Mouse (Mus musculus): ENCODE data around the gene Otogl.
"Not testable (repeated sequence)": the region's sequence is repeated elsewhere in the genome, so short reads cannot be mapped to it uniquely, and the experiment has no call there.

Gene Otogl

DNA sequence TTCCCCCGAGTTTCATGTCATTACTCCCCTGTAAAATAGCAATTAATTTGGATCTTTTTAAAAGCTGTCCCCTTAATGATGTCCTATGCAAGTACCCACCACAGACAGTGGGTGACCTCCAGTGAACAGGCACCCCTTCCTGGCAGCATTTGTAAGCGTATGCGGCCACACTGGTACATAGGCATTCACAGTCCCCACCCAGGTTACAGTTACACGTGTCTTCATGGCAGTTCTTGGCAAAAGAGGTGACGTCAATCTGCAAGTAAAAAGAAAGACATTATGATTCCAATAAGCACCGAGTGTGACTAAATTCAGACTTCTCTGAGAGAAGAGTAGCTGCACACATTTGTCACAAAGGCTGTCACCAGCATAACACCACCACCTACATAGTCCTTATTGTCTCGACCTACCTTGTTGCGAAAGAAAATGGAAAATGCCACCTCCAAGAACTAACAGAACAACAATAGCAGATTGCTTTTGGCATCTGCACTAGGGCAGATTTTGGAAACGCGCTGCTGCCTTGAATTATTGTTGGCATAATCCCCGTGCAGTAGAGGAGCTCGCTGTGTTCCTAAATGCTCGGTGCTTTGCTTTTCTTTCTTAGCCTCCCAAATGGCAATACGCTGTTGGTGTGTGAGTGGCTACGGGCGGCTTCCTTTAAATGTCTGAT lies 98.0 kb downstream of the Otogl start:
- in situ Hi-C loops (cut with MboI; ENCODE audit: low sequenced_read_pairs), result no loop called here

DNA sequence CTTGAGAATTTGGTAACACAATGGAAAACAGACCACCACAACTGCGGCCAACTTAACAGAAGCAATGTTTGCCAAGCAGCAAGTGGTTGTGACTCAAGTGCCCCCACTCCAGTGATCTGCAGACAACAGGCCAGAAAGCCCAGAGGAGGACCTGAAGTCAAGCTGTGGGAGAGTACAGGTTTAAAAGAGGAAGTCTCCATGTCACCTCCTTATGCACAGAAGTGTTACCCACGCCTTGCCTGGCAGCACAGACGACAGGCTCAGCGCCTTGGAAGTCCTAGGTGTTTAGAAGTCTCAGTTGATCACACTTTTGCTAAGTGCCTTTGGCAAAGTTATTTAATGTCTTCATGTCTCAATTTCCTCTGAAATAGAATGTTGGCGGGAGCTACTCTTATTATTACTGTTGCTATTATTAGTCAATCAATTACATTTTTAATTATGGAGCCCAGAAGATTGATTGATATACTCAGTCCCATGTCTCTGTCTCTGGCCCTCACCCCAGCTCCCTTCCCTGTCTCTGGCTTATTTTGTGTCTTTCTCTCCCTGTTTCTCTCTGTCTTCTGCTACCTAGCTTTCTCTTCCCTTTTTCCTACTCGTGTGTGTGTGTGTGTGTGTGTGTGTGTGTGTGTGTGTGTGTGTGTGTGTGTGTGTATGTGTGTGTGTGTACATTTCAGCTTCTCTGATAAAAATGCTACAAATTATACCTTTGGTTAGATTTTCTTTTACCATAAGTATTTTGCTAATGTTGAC lies 101.1 kb downstream of the Otogl start:
- in situ Hi-C loops (cut with MboI; ENCODE audit: low sequenced_read_pairs), result no loop called here

DNA sequence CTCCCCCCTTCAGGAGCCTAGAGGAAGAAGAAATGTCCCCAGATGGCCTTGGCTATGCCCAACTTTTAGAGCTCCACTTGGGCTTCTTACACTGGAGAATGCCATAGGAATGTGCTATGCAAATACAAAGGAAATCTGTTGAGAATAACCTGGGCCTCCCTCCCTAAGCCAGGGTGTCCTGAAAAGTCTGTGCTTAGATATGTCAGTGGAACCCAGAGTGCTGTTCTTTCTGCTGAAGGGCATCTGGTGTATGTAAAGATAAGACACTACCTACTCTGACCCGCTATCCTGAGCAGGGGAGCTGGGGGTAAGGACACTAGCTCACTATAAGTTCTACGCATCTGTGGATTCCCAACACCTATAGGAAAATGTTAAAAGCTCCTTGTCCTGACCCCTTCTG lies 106.7 kb downstream of the Otogl start:
- in situ Hi-C loops (cut with MboI; ENCODE audit: low sequenced_read_pairs), result no loop called here

DNA sequence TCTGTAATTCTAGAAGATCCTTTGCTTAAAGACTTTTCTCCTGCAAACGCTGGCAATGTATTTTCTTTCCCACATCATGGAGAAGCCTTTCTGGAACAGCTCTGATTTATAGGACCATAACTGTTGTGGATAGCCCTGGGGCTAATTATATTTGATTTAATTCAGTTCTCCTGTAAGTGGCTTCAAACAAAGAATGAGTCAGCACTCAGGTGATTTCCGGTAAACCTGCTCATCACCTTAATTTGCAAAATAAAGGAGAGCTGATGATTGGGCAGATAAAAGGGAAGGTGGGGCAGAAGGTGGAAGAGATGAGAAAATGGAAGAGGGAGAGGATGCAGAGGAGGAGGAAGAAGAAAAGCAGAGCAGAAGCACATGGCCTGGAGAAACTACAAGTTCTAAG lies 107.6 kb downstream of the Otogl start:
- in situ Hi-C loops (cut with MboI; ENCODE audit: low sequenced_read_pairs), result not testable (repeated sequence)

DNA sequence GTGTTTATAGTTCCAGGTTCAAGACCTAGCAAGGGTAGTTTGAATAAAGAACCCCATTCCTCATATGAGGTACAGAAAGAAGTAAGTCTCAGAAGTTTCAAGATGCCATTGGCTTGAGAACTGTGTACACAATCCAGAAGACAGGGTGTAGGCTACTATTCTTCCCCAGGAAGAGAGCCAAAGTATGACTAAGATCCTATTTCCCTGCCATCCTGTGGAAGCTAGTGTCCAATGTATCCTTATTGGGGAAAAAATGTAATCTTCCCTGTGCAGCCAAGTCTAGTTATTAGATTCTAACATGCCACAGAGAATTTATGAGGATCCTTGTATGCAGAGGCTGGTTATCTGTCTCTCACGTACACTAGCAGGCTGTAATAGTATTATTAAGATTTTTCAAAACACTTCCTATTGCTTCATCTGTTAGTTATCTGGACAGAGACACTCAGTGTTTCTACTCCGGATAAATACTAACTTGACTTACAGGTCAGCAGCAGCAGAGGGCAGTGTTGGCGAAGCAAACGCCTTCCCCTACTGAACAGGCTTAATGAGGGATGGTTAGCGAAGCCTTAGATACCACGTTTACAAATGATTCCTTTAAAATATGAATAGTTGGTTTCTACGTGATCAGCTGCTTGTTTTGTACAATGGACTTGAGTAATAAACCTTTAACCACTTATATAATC lies 112.1 kb downstream of the Otogl start:
- in situ Hi-C loops (cut with MboI; ENCODE audit: low sequenced_read_pairs), result no loop called here

DNA sequence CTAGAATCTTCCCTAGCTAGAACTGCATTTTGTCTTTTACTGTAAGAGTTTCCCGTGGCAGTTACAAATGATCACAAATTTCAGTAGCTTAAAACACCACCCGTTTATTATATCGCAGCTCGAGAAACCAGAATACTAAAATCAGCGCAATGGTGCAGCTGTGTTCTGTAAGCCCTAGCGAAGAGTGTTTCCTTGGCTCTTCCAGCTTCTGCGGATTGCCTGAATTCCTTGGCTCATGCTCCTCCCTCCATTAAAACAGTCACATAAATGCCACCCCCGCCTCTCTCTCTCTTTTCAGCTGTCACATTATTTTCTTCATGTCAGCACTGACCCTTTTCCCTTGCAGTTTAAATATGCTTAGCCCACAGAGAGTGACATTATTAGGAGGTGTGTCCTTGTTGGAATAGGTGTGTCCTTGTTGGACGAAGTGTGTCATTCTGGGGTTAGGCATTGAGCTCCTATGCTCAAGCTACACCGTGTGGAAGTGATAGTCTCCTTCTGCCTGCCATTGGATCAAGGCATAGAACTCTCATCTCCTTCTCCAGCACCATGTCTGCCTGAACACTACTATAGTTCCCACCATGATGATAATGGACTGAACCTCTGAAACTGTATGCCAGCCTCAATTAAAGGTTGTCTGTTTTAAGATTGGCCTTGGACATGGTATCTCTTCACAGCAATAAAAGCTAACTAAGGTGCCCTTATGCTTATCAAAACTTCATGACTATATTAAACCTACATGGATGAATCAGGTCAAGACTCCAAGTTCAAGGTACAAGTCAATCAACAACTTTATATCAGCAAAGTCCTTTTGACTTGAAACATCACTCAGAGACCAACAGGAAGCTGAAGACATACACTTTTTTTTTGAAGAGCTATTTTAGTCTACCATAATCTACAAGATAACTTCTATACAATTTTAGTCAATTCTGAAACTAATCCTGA lies 116.8 kb downstream of the Otogl start:
- in situ Hi-C loops (cut with MboI; ENCODE audit: low sequenced_read_pairs), result no loop called here

DNA sequence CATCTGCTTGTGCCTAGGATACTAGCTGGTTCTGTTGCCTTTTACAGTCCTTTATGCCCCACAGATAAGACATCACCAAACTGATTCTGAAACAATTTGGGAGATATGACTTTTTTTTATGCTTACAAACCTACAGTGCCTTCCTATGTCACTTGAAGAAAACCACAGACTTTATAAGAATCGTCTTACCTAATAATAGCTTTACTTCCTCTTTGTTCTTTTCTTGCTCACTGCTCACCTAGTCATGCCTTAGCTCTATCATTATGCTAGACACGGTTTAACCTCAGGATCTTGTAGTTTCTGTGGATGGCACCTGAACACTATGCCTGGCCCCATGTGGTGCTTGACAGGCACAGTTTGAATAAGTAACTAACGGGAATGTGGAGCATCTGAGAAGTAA lies 119.4 kb downstream of the Otogl start:
- in situ Hi-C loops (cut with MboI; ENCODE audit: low sequenced_read_pairs), result no loop called here

DNA sequence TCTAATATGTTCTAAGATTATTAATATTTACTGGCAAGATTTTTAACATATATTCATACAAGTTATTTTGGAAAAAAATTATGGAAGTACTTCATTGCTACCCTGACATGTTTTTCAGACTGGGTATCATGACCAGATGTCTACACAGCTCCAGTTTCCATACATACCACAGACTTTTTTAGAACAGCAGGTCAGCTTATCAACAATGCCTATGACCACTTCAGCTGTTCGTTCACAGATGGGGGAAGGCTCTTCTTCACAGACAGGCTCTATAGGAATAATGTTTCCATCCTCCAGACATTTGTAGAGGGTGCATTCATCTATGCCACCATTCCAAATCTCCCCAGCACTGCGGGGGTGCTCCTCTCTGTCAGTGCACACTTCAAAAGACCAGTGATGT lies 132.4 kb downstream of the Otogl start:
- in situ Hi-C loops (cut with MboI; ENCODE audit: low sequenced_read_pairs), result no loop called here

DNA sequence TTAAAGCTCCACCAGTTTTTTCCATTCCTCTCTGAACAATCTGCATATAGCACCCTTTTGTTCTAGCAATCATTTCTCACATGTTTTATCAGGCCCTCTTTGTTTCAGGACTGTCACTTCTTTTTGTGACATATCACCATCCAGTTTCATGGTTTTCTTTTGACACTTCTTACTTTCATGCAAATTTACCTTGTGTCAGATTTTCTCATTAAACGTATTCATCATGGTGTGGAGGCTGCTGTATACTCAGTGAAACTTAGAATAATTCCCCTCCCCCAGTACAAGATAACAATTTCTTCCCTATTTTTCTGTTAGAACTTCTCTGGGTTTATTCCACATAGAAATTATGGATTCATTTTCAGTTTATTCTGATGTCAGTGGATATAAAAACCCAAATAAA lies 152.3 kb downstream of the Otogl start:
- in situ Hi-C loops (cut with MboI; ENCODE audit: low sequenced_read_pairs), result no loop called here

DNA sequence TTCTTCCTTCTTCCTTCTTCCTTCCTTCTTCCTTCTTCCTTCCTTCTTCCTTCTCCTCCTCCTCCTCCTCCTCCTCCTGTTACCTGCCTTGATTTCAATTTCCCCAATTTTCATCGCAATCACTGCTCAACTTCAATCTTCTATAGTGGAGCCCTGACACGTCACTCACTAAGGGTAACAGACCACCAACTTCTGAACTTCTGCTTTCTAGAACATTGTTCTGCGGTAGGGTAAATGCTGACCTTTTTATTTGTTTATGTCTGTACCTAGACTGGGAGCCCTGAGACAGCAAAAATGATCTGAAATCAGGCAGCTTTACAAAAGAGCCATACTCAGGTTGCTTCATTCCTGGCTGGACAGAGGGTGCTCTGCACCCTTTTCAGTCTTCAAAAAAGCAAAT lies 158.5 kb downstream of the Otogl start:
- in situ Hi-C loops (cut with MboI; ENCODE audit: low sequenced_read_pairs), result no loop called here

DNA sequence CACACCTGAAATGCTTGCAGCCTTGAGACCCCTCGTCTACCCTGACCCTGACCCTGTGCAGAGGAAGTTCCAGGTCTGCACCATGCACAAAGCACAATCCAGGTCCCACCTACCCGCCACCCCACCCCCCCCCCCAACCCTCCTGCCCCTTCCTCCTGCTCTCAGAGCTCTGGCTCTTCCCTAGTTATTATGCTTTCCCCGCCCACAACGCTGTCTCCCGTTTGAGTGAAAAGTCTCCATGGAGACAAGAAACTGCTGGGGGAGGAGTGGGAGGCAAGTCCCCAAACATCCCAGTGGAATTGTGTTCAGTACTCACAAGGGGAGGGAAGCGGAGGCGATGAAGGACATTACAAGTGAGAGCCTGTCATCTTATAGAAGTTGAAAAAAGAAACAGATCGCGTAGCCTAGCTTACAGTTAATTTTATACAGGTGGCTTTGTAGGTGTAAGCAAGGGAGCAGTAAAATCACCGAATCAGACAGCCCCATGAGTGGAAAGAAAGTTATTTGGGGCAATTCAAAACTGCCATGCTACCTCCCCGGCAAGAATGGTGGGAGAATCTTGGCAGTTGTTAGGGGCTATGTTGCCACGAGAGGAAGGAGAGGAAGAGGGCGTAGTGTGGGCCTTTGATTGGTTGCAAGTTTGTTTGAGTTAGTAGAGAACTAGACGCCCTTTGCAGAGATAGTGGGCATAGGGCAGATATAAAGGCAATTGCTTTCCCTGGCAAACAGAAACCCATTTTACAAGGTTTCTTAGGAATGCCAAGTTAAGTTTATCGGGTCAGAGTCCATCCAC lies 159.4 kb downstream of the Otogl start:
- in situ Hi-C loops (cut with MboI; ENCODE audit: low sequenced_read_pairs), result no loop called here

DNA sequence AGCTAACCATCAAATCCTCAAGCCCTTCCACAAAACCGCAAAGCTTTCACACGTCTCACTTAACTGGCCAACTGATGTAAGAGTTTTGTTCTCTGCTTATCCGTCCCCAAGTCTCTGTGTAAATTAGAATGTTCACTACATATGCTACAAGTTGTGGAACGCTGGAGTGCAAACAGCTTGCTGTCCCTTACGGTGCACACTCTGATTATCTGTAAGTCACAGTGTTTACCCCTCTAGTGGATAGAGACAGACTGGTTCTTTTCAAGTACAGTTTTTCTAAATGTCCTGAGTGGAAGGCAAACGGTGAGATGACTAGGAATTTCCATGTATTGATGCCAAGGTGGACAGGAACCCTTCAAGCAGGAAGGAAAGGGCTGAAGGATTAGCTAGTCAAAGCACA lies 160.0 kb downstream of the Otogl start:
- in situ Hi-C loops (cut with MboI; ENCODE audit: low sequenced_read_pairs), result no loop called here

DNA sequence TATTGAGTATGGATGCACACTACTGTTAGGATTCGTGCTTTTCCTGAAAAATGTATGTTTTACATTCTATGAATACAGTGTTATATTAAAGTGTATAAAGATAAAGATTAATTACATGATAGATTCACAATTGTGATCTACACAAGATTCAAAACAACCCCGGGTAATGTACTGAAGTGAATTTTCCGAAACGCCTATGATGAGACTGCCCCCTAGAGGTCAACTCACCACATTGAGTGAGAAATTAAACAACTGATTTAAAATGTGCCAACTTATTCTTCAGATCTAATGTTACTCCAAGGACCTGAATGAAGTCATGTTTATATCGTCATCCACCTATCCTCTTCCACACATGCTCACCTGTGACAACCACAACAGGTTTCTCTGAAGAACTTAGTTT lies 164.4 kb downstream of the Otogl start:
- in situ Hi-C loops (cut with MboI; ENCODE audit: low sequenced_read_pairs), result no loop called here

DNA sequence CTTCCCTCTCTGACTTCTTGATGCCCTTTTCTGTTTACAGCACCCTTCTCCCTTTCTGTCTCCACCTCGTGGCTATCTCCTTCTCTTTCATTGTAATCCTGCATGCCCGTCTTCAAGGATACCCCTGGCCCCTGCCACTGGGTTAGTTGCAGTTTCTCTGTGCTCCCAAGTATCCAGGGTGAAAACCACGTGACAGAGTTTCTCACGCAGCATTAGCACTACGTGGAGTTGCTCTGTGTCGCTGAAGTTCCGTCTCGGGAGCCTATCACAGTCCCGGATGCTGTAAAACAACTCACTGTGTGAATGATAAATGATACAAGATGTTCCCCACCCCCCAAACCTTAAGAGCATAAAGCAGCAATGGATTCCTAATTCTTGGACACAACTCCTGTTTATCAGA lies 165.2 kb downstream of the Otogl start:
- in situ Hi-C loops (cut with MboI; ENCODE audit: low sequenced_read_pairs), result no loop called here

DNA sequence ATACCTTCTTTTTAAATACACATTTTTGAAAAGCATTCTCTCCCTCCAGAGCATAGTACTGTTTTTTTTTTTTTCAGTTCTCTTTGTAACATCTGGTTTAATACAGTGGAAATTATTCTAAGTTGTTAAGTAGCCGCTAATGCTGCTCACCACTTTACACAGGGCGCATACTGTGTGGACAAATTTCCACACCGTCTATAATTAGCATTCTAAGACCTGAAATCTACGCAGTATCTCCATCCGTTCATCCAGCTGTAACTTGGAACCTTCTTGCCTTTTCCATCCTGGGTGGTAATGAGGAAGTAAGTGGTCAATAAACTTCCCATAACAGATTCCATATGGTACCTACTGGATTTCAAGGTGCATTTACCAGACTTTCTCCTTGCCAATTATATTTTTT lies 172.1 kb downstream of the Otogl start:
- in situ Hi-C loops (cut with MboI; ENCODE audit: low sequenced_read_pairs), result no loop called here

DNA sequence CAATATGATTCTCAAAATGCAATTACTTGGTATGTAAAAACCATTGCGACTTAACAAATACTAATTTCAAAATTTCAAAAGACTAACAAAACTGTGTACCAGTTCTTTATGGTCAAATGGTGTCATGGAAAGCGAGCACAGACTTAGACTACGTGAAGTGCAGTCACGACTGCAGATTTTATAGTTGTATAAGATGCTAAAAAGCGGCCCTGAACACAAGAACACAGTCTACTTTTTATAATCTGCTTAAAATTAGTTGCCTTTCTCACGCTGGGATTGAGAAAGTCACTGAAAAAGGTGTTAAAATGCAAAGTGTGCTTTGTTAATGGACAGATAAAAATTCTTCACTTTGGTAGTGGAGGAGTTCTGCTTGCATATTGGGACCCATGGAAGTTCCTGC lies 174.2 kb downstream of the Otogl start:
- in situ Hi-C loops (cut with MboI; ENCODE audit: low sequenced_read_pairs), result no loop called here

DNA sequence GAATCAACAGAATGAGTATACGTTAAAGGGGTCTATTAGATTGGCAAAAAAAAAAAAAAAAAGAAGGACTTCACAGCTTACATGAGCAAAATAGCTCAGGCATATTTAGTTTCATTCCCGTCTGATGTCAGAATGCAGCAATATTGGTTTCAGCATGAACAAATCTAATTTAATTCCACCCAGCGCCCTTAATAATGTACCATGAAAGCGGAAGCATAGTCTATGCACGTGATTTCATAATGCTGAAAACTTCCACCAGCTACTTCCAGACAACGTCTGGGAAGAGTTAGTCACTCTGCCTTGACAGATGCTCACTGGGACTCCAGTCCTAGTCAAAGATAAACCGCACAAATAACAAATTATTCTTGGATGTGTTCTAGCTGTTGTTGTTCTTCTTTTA lies 176.5 kb downstream of the Otogl start:
- in situ Hi-C loops (cut with MboI; ENCODE audit: low sequenced_read_pairs), result no loop called here

DNA sequence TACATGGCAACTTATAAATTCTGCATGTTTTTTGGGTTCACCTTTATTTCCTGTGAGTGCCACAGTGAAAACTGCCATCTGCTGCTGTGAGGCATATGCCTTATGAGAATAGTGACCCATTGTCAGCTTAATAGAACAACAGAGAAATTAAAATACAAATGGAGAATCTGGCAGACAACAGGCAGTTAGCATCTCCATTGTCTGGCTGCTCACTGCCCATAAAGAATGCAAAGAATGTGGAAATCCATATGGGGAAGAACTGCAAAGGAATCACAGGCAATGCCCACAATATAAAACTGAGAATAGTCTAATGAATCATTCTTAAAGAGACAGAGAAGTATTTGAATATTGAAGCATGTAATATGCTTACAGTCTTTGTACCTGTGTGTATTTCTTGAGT lies 177.6 kb downstream of the Otogl start:
- in situ Hi-C loops (cut with MboI; ENCODE audit: low sequenced_read_pairs), result no loop called here

DNA sequence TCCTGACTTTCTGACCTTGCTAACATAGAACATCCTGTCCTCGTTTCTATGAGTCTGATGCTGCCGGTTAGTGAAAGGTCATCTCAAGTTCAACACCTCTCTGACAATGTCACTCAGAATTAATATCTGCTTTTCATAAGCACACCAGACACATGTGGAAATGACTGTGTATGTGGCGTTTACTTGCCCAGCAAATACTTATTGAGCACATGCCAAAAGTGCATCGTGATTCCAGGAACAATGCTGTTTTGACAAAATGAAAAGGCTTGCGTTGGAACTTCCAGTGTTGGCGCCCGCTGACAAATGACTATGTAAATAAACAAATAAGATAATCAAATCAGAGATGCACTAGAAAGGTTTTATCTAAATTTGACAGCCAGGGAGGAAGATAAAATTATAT lies 186.3 kb downstream of the Otogl start:
- in situ Hi-C loops (cut with MboI; ENCODE audit: low sequenced_read_pairs), result no loop called here

DNA sequence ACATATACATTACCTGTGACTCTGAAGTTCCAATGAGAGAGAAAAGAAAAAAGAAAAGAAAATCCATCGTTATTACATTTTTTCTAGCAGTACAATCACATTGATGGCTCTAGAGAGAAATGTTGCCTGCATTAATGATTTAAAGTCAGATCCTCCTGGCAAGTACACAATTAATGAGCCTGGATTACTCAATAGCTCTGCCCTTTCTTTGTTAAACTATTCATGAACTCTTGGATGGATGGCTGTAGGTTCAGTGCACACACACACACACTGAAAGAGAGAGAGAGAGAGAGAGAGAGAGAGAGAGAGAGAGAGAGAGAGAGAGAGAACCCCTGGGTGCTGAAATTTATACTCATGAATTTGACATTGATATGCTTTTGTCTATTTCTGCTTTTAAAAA lies 192.1 kb downstream of the Otogl start, which contains the start of gene Ptprq:
TSS of gene Ptprq (minus strand) at position 246 of the 400 bp plus-strand sequence.
- in situ Hi-C loops (cut with MboI; ENCODE audit: low sequenced_read_pairs), result no loop called here

Measured in CH12F3 (cell line).